Mouse (Mus musculus) cerebellum, adult 2 months (tissue): ENCODE data around the gene Casp9.

Experiments
- CTCF ChIP-seq: fragments of 200-500 bp; IDR thresholded peaks from 2 replicates; pipeline ENCODE4 v1.5.1; 2011; ENCODE audit warnings: low read depth, mild to moderate bottlenecking, control low read depth, low read length, moderate library complexity, borderline replicate concordance; ENCODE audit not compliant: insufficient read depth
- POLR2A ChIP-seq: fragments of 200-500 bp; IDR thresholded peaks from 2 replicates; pipeline ENCODE4 v1.6.1; 2011; ENCODE audit warnings: low read length, control low read depth, borderline replicate concordance; ENCODE audit not compliant: insufficient read depth

DNA sequence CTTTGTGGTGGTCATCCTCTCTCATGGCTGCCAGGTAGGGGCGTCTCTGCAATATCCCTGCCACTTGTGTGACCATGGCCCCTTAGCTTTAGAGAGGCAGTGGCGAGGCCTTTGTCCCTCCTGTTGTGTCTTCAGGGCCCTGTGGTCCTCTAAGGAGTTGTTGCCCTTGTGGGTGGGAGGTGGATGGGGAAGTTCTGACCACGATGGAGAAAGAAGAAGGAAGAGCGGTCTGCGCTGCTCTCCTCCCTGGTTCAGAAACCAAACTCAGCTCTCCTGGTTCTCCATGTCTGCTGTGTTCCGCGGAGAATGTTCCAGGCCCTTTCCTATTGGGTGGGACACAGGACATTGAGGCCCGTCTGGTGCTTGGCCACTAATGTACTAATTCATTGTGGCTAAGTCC is 12.5 kb downstream of the Casp9 start:
- TF ChIP-seq CTCF: no peak
- TF ChIP-seq POLR2A: no peak
